Mouse (Mus musculus): ENCODE results near the gene Unc119. TPM values are rescaled to one million over a fixed set of nuclear protein-coding genes. Genes with fewer than 3 reads are reported as not detected.

Gene Unc119
- 80.8 and 89.3 TPM in 2 replicates for polyA plus RNA-seq (2016; fragmentation: Nextera tagmentation; extraction: Ambion mirVana)

GRCm38 (mm10) chr11:78343381-78344327 is at the start of gene Unc119:
Gene Unc119, plus strand, starts transcription at chr11:78343482.
- H3K27me3 ChIP-seq (replicated peaks): no peaks in the 10 kb centered on the region
- peak within 1 kb of the TSS; percentile 89 for H3K4me3 ChIP-seq
- peaks cover 31% of the 10 kb centered on the region for H3K4me1 ChIP-seq
- peak; percentile 81 for ATAC-seq (ENCODE audit: low FRiP score, low read depth)
- no peaks in the 10 kb centered on the region for H3K9me3 ChIP-seq
- H3K27ac ChIP-seq: peak within 1 kb of the TSS; percentile 68; the same call in 1 of the 2 replicates
- H3K36me3 ChIP-seq: peaks cover 42% of the 10 kb centered on the region
- 2% methylated on average over 63 of the region's 66 CpGs for WGBS
- peak within 1 kb of the TSS; percentile 93 for H3K9ac ChIP-seq
- H3K4me2 ChIP-seq (replicated peaks): peak within 1 kb of the TSS; percentile 90

- H3K9me3 ChIP-seq: no peaks in the 10 kb centered on the region
- no peaks in the 10 kb centered on the region for H3K27me3 ChIP-seq (replicated peaks)
- no peak overlapping the region for H3K4me2 ChIP-seq (replicated peaks)
- no peak overlapping the region for H3K4me3 ChIP-seq
- H3K4me1 ChIP-seq: no peaks in the 10 kb centered on the region
- H3K27ac ChIP-seq: no peak overlapping the region
- H3K36me3 ChIP-seq: peaks cover 35% of the 10 kb centered on the region
- 94% methylated on average over 6 of the region's 6 CpGs for WGBS
- no peak for ATAC-seq (ENCODE audit: low FRiP score, low read depth)
- no peak overlapping the region for H3K9ac ChIP-seq
Measured at GRCm38 (mm10) chr11:78294585-78294984, 48.7 kb upstream of the Unc119 start.

- H3K9ac ChIP-seq: 0 out of 2 replicates have a peak overlapping the region, but pooled peaks have one; percentile 36
- peaks cover 22% of the 10 kb centered on the region for H3K36me3 ChIP-seq
- no peaks in the 10 kb centered on the region for H3K27me3 ChIP-seq (replicated peaks)
- H3K4me1 ChIP-seq: no peaks in the 10 kb centered on the region
- peak overlapping the region; percentile 68 for H3K4me3 ChIP-seq
- H3K9me3 ChIP-seq: no peaks in the 10 kb centered on the region
- WGBS: 66% methylated on average over 7 of the region's 7 CpGs
- H3K4me2 ChIP-seq (replicated peaks): peak overlapping the region; percentile 85
- H3K27ac ChIP-seq: no peak overlapping the region
- ATAC-seq (ENCODE audit: low FRiP score, low read depth): no peak
Measured at GRCm38 (mm10) chr11:78300917-78301316, 42.4 kb upstream of the Unc119 start.

GRCm38 (mm10) chr11:78301357-78302084 is 41.8 kb upstream of the Unc119 start, which contains the start of gene Spag5:
Gene Spag5, plus strand, starts transcription at chr11:78301529.
- under 1% methylated on average over 49 of the region's 49 CpGs for WGBS
- Histone ChIP-seq H3K27me3 (replicated peaks) (no peaks in the 10 kb centered on the region), H3K4me3 (peak within 1 kb of the TSS; percentile 68), H3K9me3 (no peaks in the 10 kb centered on the region), H3K4me1 (no peaks in the 10 kb centered on the region), H3K4me2 (replicated peaks) (peak within 1 kb of the TSS; percentile 85), H3K36me3 (peaks cover 22% of the 10 kb centered on the region), H3K27ac (no peak within 1 kb of the TSS), H3K9ac (peak within 1 kb of the TSS; percentile 58)
- peak; percentile 99 for ATAC-seq (ENCODE audit: low FRiP score, low read depth)

GRCm38 (mm10) chr11:78305272-78305671 is 38.0 kb upstream of the Unc119 start:
- no peak overlapping the region for H3K9ac ChIP-seq
- H3K4me2 ChIP-seq (replicated peaks): no peak overlapping the region
- no peaks in the 10 kb centered on the region for H3K9me3 ChIP-seq
- no peak overlapping the region for H3K27ac ChIP-seq
- H3K36me3 ChIP-seq: peaks cover 34% of the 10 kb centered on the region
- ATAC-seq (ENCODE audit: low FRiP score, low read depth): no peak
- H3K27me3 ChIP-seq (replicated peaks): no peaks in the 10 kb centered on the region
- 94% methylated on average over 4 of the region's 4 CpGs for WGBS
- no peak overlapping the region for H3K4me3 ChIP-seq
- no peaks in the 10 kb centered on the region for H3K4me1 ChIP-seq

GRCm38 (mm10) chr11:78310861-78311511 is 32.3 kb upstream of the Unc119 start:
- Histone ChIP-seq H3K4me3 (no peak overlapping the region), H3K4me2 (replicated peaks) (no peak overlapping the region), H3K9ac (no peak overlapping the region), H3K4me1 (no peaks in the 10 kb centered on the region), H3K27ac (no peak overlapping the region), H3K9me3 (no peaks in the 10 kb centered on the region), H3K36me3 (peaks cover 57% of the 10 kb centered on the region), H3K27me3 (replicated peaks) (no peaks in the 10 kb centered on the region)
- 87% methylated on average over 8 of the region's 8 CpGs for WGBS
- ATAC-seq (ENCODE audit: low FRiP score, low read depth): no peak

GRCm38 (mm10) chr11:78313662-78314061 is 29.6 kb upstream of the Unc119 start:
- Histone ChIP-seq H3K9ac (no peak overlapping the region), H3K4me3 (no peak overlapping the region), H3K4me2 (replicated peaks) (no peak overlapping the region), H3K27me3 (replicated peaks) (no peaks in the 10 kb centered on the region), H3K27ac (no peak overlapping the region), H3K36me3 (peaks cover 77% of the 10 kb centered on the region), H3K4me1 (no peaks in the 10 kb centered on the region), H3K9me3 (no peaks in the 10 kb centered on the region)
- no peak for ATAC-seq (ENCODE audit: low FRiP score, low read depth)
- 93% methylated on average over 2 of the region's 2 CpGs for WGBS

- 92% methylated on average over 2 of the region's 2 CpGs for WGBS
- no peak for ATAC-seq (ENCODE audit: low FRiP score, low read depth)
- Histone ChIP-seq H3K4me2 (replicated peaks) (no peak overlapping the region), H3K4me3 (no peak overlapping the region), H3K36me3 (peaks cover 77% of the 10 kb centered on the region), H3K27me3 (replicated peaks) (no peaks in the 10 kb centered on the region), H3K9ac (no peak overlapping the region), H3K27ac (no peak overlapping the region), H3K9me3 (no peaks in the 10 kb centered on the region), H3K4me1 (peaks cover 11% of the 10 kb centered on the region; the same call in 1 of the 2 replicates)
Measured at GRCm38 (mm10) chr11:78318411-78318810, 24.9 kb upstream of the Unc119 start.

- Histone ChIP-seq H3K4me2 (replicated peaks) (peak overlapping the region; percentile 48), H3K4me1 (peaks cover 11% of the 10 kb centered on the region; the same call in 1 of the 2 replicates), H3K9ac (no peak overlapping the region), H3K27me3 (replicated peaks) (no peaks in the 10 kb centered on the region), H3K4me3 (no peak overlapping the region), H3K27ac (no peak overlapping the region), H3K9me3 (no peaks in the 10 kb centered on the region), H3K36me3 (peaks cover 40% of the 10 kb centered on the region)
- no peak for ATAC-seq (ENCODE audit: low FRiP score, low read depth)
- WGBS: 71% methylated on average over 2 of the region's 2 CpGs
Measured at GRCm38 (mm10) chr11:78322076-78322831, 21.0 kb upstream of the Unc119 start.

GRCm38 (mm10) chr11:78322860-78323259 is 20.4 kb upstream of the Unc119 start, which contains the start of gene Aldoc:
Gene Aldoc, plus strand, starts transcription at chr11:78322968.
- peaks cover 34% of the 10 kb centered on the region for H3K36me3 ChIP-seq
- 9% methylated on average over 15 of the region's 15 CpGs for WGBS
- no peak within 1 kb of the TSS for H3K27ac ChIP-seq
- H3K4me3 ChIP-seq: no peak within 1 kb of the TSS
- no peaks in the 10 kb centered on the region for H3K9me3 ChIP-seq
- peak; percentile 74; the same call in 1 of the 2 replicates for ATAC-seq (ENCODE audit: low FRiP score, low read depth)
- H3K4me2 ChIP-seq (replicated peaks): peak within 1 kb of the TSS; percentile 48
- peaks cover 11% of the 10 kb centered on the region; the same call in 1 of the 2 replicates for H3K4me1 ChIP-seq
- no peaks in the 10 kb centered on the region for H3K27me3 ChIP-seq (replicated peaks)
- no peak within 1 kb of the TSS for H3K9ac ChIP-seq

Measured in neural tube, embryonic 12.5 days (tissue).